Mouse (Mus musculus) common myeloid progenitor, adult 5-6 weeks (primary cell): ENCODE measurements at regions not wholly inside any gene's neighbourhood (a gene's known extent, or its start where the extent isn't known, plus 50 kb on each side); places are given as distances from the start of the nearest gene placed in this dataset.

Source experiments
- ATAC-seq: replicated peaks from 2 replicates; pipeline ENCODE4 v1.8.0; 2016; ENCODE audit warnings: low read depth, mild to moderate bottlenecking, moderate TSS enrichment, inconsistent platforms; ENCODE audit not compliant: poor library complexity, severe bottlenecking

DNA sequence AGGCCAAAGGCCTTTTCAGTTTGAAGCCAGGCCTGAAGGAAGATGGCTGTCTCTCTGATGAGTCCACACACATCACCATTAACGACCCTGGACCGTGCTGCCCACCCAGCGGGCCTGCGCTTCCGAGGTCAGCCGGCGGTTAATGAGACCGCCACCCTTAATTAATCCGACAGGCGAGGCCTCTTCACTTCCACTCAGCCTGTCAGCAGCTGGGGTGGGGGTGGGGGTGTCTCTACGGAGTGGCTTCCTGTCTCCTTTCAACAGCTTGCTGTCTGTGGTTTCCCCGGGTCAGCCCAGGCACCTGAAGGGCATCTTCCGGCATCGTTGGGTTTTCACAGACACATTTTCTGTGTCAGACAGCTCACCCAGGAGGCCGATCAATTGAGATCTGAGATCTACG is 113.0 kb upstream of the 1700021F07Rik start:
- ATAC-seq: peak; percentile 70

DNA sequence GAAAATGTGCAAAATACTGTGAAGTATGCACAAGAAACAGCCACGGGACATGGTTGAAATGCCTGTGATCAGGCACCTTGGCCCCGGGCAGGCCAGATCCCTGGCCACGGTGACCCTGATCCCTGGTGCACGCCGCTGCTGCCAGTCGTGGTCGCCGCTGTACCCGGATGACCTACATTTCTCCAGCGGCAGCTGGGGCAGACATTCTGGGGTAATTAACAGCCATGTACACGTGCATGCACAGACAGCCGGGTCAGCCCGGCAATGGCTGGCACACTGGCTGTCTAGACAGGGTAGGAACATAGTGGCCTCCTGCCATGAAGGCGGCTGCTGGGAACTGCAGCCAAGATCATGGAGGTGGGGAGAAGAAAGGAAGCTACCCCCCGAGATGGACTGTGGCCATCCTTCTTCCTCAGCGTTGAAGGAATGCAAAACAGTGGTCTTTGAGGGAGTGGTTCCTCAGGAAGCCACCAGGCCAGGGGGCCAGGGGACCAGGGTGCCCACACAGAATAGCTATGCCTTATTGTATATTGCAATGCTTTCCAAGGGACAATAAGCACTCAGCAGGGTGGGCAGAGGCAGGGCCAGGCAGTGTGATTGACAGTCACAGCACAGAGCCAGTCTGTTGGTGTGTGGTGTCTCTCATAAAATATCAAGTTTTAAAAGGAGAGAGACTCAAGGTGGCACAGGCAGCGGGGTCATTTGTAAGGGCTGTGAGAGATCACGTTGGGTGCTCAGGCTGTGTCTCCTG is 108.3 kb upstream of the 1700021F07Rik start:
- ATAC-seq: no peak

DNA sequence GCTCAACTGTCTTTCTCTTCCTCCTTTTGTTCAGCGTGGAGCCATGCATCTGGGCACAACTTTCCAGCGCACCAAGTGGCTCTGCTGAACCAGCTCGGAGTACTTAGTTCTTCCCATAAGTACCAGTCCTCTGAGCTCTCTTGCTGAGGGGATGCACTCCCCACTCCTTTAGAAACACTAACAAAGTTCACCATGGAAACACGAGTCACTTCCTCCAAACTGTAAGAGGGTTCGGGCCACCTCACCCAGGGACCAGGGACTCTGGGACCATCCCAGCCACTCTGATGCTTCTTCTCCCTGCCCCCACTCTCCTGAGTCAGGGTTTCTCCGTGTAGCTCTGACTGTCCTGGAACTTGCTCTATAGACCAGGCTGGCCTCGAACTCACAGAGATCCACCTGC is 107.0 kb upstream of the 1700021F07Rik start:
- peak; percentile 53 for ATAC-seq

DNA sequence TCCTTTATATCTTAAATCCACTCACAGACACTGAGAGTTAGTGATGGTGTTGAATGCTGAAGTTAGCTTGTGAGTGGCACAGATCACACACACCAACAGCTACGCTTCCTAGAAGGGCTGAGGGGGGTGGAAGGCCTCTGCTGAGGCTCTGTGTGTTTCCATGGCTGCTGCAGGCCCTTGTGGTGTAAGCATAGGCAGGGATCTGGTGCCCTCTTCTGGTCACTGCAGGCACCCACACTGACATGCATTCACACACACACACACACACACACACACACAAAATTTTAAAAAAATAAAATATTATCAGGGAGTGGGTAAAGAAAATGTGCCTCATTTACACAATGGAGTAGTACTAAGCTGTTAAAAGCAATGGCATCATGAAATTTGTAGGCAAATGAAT is 105.5 kb upstream of the 1700021F07Rik start:
- peak; percentile 68 for ATAC-seq

DNA sequence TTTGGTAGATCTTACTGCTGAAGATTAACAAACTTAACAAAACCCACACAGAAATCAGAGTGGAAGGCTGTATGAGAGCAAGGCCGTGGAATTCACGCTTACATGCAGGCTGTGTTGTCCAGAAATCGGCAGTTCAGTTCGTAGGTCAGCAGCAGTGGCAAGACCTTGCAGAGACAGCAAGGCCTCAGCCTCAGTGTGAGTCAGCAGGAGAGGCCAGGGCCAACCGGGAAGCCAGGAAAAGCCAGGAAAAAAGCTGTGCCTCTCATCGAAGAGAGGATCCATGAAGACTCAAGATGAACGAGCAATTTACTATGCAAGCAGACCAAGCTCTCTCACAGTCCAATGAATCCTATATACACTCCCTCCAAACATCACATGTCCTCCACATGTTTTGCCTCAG is 103.4 kb upstream of the 1700021F07Rik start:
- no peak for ATAC-seq

DNA sequence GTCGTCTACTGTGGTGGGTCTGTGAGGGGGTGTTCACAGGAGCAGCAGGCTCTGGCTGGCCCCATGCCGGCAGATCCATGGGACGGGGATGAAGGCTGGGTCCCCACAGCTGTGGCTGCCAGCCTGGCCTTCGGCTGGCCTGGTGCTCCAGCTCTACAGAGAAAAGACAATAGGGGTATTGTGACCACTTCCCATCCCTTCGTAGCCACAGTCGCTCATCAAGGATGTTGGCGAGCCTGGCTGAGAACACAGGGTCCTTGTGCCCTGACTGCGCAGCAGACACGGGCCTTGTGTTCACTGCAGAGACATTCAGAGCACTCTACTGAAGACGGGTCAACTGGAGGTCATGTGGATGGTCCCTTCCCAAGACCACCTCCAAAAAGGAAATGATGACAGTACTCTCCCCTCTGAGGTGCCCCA is 102.4 kb upstream of the 1700021F07Rik start:
- ATAC-seq: no peak

DNA sequence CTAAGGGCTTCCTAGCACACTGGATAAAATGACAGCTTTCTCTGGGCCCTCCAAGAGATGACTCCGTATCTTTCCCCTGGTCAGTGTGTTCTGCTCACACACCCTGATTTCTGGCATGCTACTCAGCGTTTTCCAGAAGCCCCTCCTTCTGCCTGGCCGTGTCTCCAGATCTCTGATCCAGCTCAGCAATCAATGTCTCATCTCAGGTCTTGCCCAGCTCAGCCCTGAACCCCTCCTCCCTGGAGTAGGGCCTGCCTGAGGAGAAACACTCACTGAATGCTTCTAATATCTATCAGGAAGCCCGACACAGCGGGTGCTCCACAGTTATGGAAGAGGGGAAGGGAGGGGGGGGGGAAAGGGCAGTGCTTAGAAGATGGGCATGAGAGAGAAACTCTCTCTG is 101.9 kb upstream of the 1700021F07Rik start:
- ATAC-seq: no peak

DNA sequence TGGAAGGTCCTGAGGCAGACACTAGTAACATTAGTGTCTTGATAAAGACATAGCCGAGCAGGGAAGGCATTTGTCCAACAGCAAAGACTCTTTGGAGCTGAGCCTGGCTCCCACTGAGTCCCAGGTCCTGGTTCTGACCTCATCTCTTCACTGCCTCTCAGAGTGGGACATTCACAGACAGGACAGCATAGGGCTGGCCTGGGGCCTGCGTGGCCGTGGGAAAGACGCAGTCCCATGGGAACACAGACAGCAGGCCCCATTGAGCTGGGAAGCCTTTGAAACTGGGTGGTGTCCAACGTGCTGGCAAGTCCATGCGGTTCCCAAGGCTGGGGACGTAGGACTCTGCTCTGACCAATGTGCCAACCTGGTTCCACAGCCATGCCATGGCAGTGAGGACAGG is 97.5 kb upstream of the 1700021F07Rik start:
- no peak for ATAC-seq

DNA sequence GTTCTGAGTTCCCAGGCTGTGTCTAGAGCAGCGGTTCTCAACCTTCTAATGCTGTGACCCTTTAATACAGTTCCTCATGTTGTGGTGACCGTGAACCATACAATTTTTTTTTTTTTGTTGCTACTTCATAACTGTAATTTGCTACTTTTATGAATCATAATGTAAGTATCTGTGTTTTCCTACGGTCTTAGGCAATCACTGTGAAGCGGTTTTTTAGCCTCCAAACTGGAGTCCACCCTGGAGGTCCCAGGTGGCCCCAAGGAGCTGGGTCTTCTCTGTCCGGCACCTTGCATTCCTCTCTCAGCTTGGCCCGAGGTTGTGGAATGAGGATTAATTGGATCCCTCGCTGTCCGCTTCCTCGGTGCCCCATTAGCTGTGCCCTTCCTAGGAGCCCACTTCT is 96.6 kb upstream of the 1700021F07Rik start:
- ATAC-seq: no peak

DNA sequence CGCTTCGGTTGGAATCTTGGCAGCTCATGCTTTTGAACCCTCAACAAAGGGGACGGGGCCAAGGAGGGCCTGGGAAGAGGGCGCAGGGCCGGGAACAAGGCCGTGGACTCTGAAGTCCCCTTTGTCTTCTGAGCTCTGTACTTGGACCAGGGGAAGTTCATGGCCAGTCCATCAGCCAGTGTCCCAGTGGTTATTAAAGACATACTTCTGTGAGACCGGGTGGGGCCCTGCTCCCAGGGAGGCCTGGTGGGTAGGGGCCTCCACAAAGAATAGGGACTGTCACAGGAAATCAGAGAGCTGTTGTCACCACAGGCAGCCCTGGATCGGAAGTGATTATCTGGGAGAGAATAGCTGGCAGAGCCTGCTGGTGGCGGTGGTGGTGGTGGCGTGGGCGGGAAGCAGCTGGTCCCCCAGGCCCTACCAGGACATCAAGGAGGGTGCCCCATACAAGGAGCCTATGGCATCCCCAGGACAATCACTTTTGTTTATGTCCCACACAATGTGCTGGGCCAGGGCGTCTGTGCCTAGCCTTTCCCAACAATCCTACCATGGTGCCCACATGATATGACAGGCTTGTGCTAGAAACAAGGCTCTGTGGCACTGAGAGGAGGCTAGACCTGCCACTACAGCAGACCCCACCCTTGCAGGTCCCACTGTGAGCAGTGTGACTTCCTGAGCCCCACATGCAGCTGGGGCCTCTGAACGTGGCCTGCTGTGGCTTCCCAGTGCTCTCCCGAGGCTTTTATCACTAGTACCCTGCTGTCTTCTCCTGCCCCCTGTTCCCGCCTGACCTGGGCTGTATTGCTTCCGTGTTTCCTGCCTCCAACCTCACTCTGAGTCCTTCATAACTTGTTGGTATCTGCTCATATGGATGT is 96.0 kb upstream of the 1700021F07Rik start:
- peak; percentile 66 for ATAC-seq

DNA sequence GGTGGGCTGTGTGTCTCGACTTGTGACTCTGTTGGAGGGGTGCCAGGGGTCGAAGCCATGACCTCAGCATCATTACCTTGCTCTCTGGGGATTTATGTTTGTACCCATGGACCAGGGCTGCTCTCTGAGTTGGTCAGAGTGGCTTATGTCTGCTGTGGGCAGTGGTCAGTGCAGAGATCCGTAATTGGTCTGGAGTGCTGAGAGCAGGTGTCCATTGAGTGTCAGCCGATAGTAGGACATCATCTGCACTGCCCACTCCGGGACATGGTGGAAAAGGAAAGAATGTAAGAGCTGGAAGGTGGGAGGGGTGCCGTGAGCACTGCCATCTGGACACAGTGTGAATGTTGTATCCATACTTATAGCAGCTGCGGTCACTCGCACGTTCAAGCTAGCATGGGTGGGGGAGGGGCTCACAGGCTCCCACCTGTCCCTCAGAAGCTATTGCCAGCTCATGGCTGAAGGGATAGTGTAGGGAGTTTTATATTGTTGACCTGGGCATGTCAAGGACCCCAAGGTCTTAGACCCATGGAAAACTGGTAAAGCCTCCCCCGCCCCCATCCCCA is 94.4 kb upstream of the 1700021F07Rik start:
- no peak for ATAC-seq

DNA sequence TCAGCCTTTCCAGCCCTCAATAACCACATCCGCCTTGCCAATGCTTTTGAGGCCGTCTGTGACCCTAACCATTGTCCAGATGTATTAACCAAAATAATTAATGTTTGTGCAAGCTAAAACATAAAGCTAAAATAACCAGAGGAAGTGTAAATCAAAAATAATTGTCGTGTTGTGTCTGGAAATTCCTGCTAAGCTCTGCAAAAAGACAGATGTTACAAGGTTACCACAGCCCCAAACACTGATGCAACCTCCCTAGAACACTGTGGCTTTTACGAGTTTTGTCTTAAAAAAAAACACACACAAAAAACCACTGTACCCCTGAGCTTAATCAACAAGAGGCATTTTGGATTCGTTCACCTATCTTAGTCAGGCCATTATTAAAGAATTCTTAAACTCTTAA is 90.5 kb upstream of the 1700021F07Rik start:
- no peak for ATAC-seq

DNA sequence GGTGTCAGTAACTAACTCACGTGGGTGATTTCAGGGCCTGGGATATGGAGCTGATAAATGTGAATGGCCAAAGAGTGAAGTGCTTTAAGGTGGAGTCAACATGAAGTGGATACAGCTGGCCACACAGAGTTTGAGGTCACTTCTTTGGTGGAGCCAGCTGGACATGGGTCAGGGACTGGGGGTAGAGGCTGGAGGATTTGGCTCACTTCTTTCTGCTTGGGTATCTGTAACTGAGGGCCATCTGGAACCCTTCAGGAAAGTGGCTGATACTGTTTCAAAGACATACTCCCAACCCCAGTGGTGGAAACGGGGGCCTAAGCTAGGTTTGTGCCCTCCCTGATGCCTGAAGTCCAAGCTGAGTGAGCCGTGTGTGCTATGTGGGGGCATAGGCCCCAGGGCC is 90.1 kb upstream of the 1700021F07Rik start:
- no peak for ATAC-seq

DNA sequence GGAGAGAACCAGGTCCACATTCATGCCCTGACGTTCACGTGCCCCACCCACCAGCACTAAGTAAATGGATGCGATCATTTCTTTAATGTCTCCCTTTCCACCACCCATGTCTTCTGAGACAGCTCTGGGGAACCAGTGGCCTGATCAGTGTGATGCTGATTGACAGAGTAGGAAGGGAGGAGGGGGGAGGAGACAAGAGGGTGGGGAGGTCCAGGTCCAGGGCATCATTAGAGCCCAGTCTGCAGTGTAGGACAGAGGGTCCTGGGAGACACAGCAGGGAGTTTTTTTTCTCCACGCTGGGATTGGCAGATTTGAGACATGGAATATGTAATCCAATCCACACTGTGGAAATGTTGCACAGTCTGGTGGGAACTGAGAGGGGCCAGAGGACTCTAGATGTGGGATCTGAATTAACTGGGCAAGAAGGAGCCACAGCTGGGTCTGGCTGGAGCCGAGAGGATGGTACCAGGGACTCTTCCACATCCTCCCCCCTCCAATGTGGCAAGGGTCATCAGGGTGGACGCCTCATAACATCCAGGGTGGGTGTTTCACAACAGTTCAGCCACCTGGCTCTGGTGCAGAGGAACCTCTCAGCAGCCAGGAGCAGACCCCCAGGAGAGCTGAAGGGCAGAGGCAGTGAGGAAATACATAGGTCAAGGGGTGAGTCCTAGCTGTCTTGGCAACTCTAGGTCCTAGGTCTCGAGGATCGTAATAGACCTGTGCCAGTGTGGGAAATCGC is 89.3 kb upstream of the 1700021F07Rik start:
- no peak for ATAC-seq

DNA sequence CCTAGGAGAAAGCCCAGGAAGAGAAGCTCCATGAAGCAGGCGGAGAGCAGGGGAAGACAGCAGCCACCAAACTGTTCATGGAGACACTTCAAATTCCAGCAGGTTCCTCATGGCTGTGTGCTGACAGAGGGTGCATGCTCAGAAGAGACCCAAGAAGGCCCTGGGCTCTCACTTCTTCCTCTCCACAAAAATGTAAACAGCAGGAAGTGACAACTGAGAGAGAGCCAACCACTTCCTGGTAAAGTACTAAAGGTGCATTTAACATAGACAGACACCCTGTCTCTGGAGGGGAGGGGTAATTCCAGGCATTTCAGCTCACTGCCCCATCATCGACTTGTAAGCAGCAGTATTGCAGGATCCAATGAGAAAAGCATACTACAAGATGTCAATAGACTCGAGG is 85.8 kb upstream of the 1700021F07Rik start:
- peak; percentile 58; the same call in 1 of the 2 replicates for ATAC-seq

DNA sequence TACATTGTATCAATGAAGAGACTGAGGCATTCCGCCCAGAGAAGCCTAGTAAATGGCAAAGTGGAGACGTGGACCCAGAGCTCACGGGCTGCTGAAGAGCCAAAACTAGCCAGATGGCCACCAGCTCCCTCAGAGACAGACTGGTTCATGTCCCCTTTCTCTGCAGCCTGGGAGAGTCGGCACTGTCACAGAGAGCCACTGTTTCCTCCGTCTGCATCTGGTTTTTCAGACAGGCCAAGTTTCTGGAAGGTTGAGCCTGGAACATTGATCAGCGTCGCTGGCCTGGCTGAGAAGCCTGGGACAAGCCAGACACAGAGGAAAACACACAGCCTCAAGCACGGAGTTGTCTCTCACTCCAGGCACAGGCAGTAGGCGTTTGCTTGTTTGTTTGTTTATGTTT is 83.4 kb upstream of the 1700021F07Rik start:
- no peak for ATAC-seq

DNA sequence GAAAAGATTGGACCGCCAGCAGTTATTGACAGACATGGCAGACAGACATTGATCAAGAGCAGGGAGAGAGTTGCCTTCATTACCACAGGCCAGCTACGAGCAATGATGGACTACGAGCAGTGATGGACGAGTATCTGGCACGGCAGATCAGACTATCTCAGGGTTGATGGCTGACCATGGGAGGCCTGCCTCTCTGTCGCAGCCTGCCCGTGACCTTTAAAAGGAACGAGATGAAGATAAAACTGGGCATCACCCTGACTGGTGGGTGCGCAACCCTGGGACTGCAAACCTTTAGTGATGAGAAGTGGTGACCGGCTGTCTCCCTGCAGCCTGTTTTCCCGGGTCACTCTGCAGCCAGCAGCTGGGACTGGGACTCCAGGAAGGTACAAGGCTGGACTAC is 80.3 kb upstream of the 1700021F07Rik start:
- no peak for ATAC-seq

DNA sequence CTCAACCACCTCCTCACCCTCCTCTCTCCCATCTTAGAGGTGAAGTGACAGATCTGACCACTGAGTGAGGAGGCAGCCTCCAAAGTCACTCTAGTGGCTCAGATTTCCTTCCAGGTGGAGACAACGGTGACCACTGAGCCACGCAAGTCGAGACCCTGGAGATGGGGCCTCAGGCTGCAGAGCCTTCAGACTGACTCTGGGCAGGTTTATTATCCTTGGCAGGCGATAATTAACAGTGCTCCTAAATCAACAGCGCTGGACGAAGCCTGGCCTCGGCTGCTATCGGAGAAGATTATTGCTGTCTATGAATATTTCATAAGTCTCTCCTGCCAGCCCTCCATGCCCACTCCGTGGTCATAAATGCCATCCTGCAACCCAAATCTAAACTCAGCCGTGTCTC is 79.1 kb upstream of the 1700021F07Rik start:
- ATAC-seq: no peak

DNA sequence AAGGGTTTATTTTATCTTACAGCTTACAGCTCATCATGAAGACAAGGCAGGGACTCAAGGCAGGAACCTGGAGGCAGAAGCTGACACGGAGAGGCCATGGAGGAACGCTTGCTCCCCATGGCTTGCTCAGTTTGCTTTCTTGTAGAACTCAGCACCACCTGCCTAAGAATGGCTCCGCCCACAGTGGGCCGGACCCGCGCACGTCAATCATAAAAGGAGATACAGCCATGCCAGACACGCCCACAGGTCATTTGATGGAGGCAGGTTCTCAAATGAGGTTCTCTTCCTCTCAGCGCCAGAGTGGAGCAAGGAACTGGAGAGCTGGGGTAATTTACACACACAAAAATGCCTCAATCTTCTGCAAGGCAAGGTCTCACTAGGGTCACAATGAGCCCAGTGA is 78.0 kb upstream of the 1700021F07Rik start:
- ATAC-seq: no peak

DNA sequence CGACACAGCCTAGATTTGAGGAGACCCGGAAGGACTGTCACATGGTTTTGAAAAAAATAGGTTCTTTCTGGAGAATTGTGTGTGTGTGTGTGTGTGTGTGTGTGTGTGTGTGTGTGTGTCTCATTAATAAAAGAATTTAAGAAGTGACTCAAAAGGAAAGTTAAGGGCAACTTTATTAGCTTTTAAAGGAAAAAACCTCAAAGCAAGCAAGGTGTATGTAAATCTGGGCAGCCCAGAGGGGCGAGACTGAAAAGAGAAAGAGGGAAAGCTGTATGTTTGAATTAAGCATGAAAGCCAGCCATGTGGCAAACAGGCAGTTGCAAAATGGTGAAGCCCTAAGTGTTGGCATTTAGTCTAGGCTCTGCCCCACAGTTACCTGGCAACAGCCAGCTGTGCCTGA is 77.3 kb upstream of the 1700021F07Rik start:
- no peak for ATAC-seq
